Mouse (Mus musculus): ENCODE measurements around the gene 1700001O22Rik.
A peak's percentile ranks its signal among the peaks of the same experiment; 100 is the strongest.

The 1700001O22Rik gene

GRCm38 (mm10) chr2:30782312-30783290 is 20.9 kb downstream of the 1700001O22Rik start:
- ATAC-seq (ENCODE audit: insufficient number of reproducible peaks, low FRiP score, low TSS enrichment): no peak

GRCm38 (mm10) chr2:30779241-30779640 is 24.2 kb downstream of the 1700001O22Rik start:
- ATAC-seq (ENCODE audit: insufficient number of reproducible peaks, low FRiP score, low TSS enrichment): no peak

- ATAC-seq (ENCODE audit: insufficient number of reproducible peaks, low FRiP score, low TSS enrichment): no peak
Measured at GRCm38 (mm10) chr2:30778235-30778634, 25.2 kb downstream of the 1700001O22Rik start.

GRCm38 (mm10) chr2:30777266-30777665 is 26.2 kb downstream of the 1700001O22Rik start:
- no peak for ATAC-seq (ENCODE audit: insufficient number of reproducible peaks, low FRiP score, low TSS enrichment)

GRCm38 (mm10) chr2:30775955-30776354 is 27.5 kb downstream of the 1700001O22Rik start:
- no peak for ATAC-seq (ENCODE audit: insufficient number of reproducible peaks, low FRiP score, low TSS enrichment)

- no peak for ATAC-seq (ENCODE audit: insufficient number of reproducible peaks, low FRiP score, low TSS enrichment)
Measured at GRCm38 (mm10) chr2:30773313-30774005, 30.0 kb downstream of the 1700001O22Rik start.

- no peak for ATAC-seq (ENCODE audit: insufficient number of reproducible peaks, low FRiP score, low TSS enrichment)
Measured at GRCm38 (mm10) chr2:30772581-30773312, 30.7 kb downstream of the 1700001O22Rik start.

- ATAC-seq (ENCODE audit: insufficient number of reproducible peaks, low FRiP score, low TSS enrichment): peak; percentile 52; the same call in 1 of the 2 replicates
Measured at GRCm38 (mm10) chr2:30771806-30772460, 31.5 kb downstream of the 1700001O22Rik start.

- peak; percentile 7; the same call in 1 of the 2 replicates for ATAC-seq (ENCODE audit: insufficient number of reproducible peaks, low FRiP score, low TSS enrichment)
Measured at GRCm38 (mm10) chr2:30771368-30771805, 32.1 kb downstream of the 1700001O22Rik start.

- no peak for ATAC-seq (ENCODE audit: insufficient number of reproducible peaks, low FRiP score, low TSS enrichment)
Measured at GRCm38 (mm10) chr2:30769187-30769586, 34.3 kb downstream of the 1700001O22Rik start.

GRCm38 (mm10) chr2:30768529-30768928 is 34.9 kb downstream of the 1700001O22Rik start:
- no peak for ATAC-seq (ENCODE audit: insufficient number of reproducible peaks, low FRiP score, low TSS enrichment)

GRCm38 (mm10) chr2:30767626-30768240 is 35.7 kb downstream of the 1700001O22Rik start:
- no peak for ATAC-seq (ENCODE audit: insufficient number of reproducible peaks, low FRiP score, low TSS enrichment)

- no peak for ATAC-seq (ENCODE audit: insufficient number of reproducible peaks, low FRiP score, low TSS enrichment)
Measured at GRCm38 (mm10) chr2:30766446-30766845, 37.0 kb downstream of the 1700001O22Rik start.

GRCm38 (mm10) chr2:30760706-30761105 is 42.8 kb downstream of the 1700001O22Rik start:
- ATAC-seq (ENCODE audit: insufficient number of reproducible peaks, low FRiP score, low TSS enrichment): no peak

GRCm38 (mm10) chr2:30759858-30760547 is 43.5 kb downstream of the 1700001O22Rik start:
- ATAC-seq (ENCODE audit: insufficient number of reproducible peaks, low FRiP score, low TSS enrichment): no peak

GRCm38 (mm10) chr2:30759442-30759841 is 44.0 kb downstream of the 1700001O22Rik start:
- no peak for ATAC-seq (ENCODE audit: insufficient number of reproducible peaks, low FRiP score, low TSS enrichment)

- ATAC-seq (ENCODE audit: insufficient number of reproducible peaks, low FRiP score, low TSS enrichment): no peak
Measured at GRCm38 (mm10) chr2:30759088-30759374, 44.4 kb downstream of the 1700001O22Rik start.

GRCm38 (mm10) chr2:30758341-30759087 is 44.9 kb downstream of the 1700001O22Rik start:
- ATAC-seq (ENCODE audit: insufficient number of reproducible peaks, low FRiP score, low TSS enrichment): no peak
